Mouse (Mus musculus): ENCODE results near the gene Rheb. TPM values are rescaled to one million over a fixed set of nuclear protein-coding genes. Genes with fewer than 3 reads are reported as not detected.
A peak's percentile ranks its signal among the peaks of the same experiment; 100 is the strongest.
"Not testable (repeated sequence)": the region's sequence is repeated elsewhere in the genome, so short reads cannot be mapped to it uniquely, and the experiment has no call there.

The Rheb gene
- 193 and 203 TPM in 2 replicates for polyA plus RNA-seq (2015; fragmentation: Nextera tagmentation; extraction: Ambion mirVana)

- DNase-seq (ENCODE audit: low spot score) = peak; percentile 100
Observed at GRCm38 (mm10) chr5:24842274-24843102, at the start of gene Rheb. TSS of gene Rheb (minus strand) at chr5:24842624.

- no peak for DNase-seq (ENCODE audit: low spot score)
Observed at GRCm38 (mm10) chr5:24889860-24890259, 47.4 kb upstream of the Rheb start.

- DNase-seq (ENCODE audit: low spot score) = no peak
Observed at GRCm38 (mm10) chr5:24888874-24889591, 46.6 kb upstream of the Rheb start.

GRCm38 (mm10) chr5:24887271-24887670 lies 44.8 kb upstream of the Rheb start:
- DNase-seq (ENCODE audit: low spot score) = no peak

GRCm38 (mm10) chr5:24878713-24879112 lies 36.3 kb upstream of the Rheb start:
- DNase-seq (ENCODE audit: low spot score) = no peak

- no peak for DNase-seq (ENCODE audit: low spot score)
Observed at GRCm38 (mm10) chr5:24877836-24878624, 35.6 kb upstream of the Rheb start.

GRCm38 (mm10) chr5:24876653-24877052 lies 34.2 kb upstream of the Rheb start:
- DNase-seq (ENCODE audit: low spot score) = no peak

GRCm38 (mm10) chr5:24874111-24874510 lies 31.7 kb upstream of the Rheb start:
- DNase-seq (ENCODE audit: low spot score) = no peak

GRCm38 (mm10) chr5:24873221-24873620 lies 30.8 kb upstream of the Rheb start:
- no peak for DNase-seq (ENCODE audit: low spot score)

GRCm38 (mm10) chr5:24871276-24871675 lies 28.9 kb upstream of the Rheb start:
- DNase-seq (ENCODE audit: low spot score) = no peak

GRCm38 (mm10) chr5:24869796-24870289 lies 27.4 kb upstream of the Rheb start:
- no peak for DNase-seq (ENCODE audit: low spot score)

- no peak for DNase-seq (ENCODE audit: low spot score)
Observed at GRCm38 (mm10) chr5:24863804-24864203, 21.4 kb upstream of the Rheb start.

GRCm38 (mm10) chr5:24861449-24861930 lies 19.1 kb upstream of the Rheb start:
- no peak for DNase-seq (ENCODE audit: low spot score)

- no peak for DNase-seq (ENCODE audit: low spot score)
Observed at GRCm38 (mm10) chr5:24860635-24861448, 18.4 kb upstream of the Rheb start.

- DNase-seq (ENCODE audit: low spot score) = no peak
Observed at GRCm38 (mm10) chr5:24859771-24860540, 17.5 kb upstream of the Rheb start.

GRCm38 (mm10) chr5:24854827-24855600 lies 12.6 kb upstream of the Rheb start:
- no peak for DNase-seq (ENCODE audit: low spot score)

- DNase-seq (ENCODE audit: low spot score) = no peak
Observed at GRCm38 (mm10) chr5:24854256-24854655, 11.8 kb upstream of the Rheb start.

- DNase-seq (ENCODE audit: low spot score) = not testable (repeated sequence)
Observed at GRCm38 (mm10) chr5:24848261-24848660, 5.8 kb upstream of the Rheb start.

- DNase-seq (ENCODE audit: low spot score) = peak; percentile 59
Observed at GRCm38 (mm10) chr5:24843841-24844240, 1.4 kb upstream of the Rheb start.
